Mouse (Mus musculus) gastrocnemius, adult 18-20 months (tissue): ENCODE measurements at regions not wholly inside any gene's neighbourhood (a gene's known extent, or its start where the extent isn't known, plus 50 kb on each side); places are given as distances from the start of the nearest gene placed in this dataset.

Experiments
- DNase-seq: peaks from one replicate; pipeline ENCODE4 v3.0.0; 2021; ENCODE audit warnings: low spot score

DNA sequence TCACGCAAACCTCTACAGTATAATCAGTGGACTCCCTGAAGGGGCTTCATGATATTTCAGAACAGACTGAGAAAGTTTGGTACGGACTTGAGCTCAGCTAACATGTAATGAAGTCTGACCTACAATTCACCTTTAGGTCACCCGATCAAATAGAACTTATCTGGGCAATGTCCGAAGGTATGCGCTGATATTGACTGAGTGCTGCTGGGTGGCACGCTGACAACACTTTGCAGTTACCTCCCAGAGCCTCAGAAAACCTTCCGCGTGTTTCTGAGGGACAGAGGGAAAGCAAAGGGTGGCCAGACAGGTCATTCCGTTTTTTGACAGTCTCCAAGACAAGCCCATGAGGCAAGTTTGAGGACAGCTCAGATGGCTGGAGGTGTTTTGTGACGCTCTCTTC is 115.3 kb upstream of the Nr2f2 start:
- no peak for DNase-seq

DNA sequence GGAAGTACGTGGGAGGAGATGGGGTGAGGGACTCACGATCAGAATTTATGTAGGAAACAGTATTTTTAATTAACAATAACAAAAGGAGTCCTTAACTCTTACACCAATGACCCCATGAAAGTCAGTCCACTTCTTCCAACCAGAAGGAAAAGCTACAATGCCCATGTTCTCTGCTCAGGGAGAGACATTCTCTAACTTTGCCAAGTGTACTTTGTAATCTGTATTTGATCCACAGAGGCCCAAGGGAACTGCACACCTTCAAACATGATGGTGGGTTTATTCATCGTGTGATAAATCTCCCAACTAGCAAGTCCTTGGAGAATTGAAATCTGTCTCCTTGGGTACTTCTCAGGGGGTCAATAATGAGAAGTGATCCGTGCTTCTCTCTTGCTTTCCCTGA is 106.3 kb upstream of the Nr2f2 start:
- no peak for DNase-seq

DNA sequence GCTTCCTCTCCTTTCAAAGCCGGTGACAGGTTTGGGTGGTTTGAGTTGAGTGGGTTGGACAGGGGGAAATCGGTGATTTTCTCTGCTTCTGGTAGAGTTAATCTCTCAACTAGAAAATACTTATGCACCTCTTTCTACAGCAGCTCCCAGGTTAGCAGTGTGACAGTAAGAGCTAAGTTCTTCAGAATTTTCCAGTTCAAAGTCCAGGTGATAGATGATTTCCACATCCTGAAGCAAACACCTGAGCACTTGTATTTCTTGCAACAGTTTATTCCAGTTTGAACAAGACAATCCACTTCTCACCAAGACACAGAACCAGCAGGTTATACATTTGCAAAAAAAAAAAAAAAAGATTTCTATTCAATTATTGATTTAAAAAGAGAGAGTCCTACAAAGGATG is 104.0 kb upstream of the Nr2f2 start:
- DNase-seq = no peak

DNA sequence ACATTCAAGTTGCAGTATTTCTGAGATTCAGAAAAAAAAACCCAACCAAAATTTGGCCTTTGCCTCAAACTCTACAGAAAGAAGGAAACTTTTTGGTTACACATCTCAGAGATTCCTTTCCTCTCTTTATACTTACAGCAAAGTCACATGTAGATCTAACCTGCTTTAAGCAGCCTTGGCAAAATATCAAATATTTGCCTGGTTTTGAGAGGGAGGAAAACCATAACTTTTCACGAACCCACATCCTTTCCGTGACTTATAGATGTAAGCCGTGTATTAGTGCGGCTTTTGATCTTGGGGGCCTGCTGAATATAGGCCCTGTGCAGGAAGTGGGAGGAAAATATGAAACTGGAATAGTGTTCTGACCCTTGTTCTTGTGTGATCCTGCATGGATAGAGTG is 95.6 kb upstream of the Nr2f2 start:
- DNase-seq = no peak

DNA sequence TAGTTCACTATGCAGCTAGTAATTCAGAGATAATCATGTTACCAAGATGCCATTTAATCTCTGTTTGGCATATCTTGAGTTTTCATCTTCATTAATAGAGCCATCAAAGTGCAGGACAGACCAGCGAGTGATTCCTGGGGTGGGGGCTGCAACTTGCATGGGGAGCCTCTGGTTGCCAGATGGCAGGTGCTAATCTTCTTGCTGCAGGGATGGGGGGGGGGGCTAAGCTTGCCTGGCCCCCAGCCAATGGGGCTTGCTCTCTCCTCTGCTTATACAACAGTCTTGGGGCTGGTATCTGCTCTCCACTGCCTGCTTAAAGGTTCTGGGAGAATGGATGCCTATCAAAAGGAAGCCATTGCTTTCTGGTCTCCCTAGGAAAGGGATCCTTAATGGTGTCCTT is 88.0 kb upstream of the Nr2f2 start:
- no peak for DNase-seq

DNA sequence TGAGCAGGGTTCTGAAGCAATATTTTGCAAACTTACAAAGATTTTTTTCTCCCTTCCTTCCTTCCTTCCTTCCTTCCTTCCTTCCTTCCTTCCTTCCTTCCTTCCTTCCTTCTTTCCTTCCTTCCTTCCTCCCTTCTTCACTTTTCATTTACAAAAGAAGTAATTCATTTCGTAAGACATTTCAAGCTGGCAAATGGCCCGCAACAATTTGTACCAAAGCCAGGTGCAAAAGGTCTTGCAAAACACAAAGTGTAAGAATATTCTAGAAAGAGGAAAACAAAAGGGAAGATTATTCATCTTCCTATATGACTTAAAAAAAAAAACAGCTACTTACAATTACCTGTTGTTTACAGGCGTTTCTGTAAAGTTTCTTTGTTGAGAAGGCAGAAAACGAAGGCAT is 86.3 kb upstream of the Nr2f2 start:
- DNase-seq = no peak

DNA sequence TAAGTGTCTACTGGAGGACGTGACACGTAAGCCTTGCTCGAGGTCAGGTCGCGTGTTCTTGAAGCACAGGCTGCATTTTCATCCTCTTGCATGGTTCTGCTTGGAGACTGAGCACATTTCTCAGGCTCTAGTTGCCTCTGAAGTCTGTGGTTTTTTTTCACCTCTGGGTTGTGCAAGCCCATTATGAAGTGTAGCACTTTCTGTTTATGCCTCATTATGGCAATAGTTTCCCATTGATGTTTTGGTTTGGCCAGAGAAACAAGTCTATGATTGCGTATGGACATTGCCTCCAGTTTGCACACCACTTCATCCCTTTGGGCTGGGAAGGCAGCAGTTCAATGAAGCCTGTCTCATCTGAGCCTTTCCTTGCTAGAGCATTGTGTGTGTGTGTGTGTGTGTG is 72.4 kb upstream of the Nr2f2 start:
- no peak for DNase-seq

DNA sequence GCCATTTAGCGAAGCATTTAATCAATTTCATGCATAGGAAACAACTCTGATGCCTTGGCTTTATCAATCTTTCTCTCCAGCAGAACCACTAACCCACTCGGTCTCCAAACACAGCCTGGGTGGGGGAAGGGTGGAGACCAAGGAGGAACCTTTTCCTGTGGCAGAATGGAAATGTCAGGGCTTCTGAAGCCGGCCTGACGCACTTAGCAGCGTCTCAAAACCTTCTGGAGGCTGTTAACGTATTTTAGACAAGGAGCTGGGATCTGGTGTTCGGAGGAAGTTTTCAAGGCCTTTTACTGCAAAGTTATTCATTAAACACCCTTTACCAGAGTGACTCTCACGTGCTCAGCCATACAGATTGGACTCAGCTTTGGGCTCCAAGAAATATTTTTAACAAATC is 67.3 kb upstream of the Nr2f2 start:
- DNase-seq = no peak

DNA sequence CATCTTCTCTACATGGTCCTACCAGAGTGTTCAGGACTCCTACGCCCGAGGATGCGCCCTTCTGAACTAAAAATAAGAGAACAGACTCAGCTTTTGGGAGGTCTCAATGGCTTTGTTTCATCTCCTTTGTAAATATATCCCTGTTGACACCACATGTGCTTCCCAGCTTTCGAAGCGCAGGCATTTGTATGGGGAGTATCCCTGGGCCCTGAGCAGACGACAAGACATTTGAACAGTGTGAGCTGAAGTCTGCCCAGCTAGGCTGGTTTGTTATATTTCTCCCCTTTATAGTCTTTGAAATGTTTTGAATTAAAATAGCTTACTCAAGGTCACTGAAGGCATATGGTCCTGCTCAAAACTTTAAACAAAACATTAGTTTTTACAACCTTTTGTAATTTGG is 66.8 kb upstream of the Nr2f2 start:
- DNase-seq = no peak

DNA sequence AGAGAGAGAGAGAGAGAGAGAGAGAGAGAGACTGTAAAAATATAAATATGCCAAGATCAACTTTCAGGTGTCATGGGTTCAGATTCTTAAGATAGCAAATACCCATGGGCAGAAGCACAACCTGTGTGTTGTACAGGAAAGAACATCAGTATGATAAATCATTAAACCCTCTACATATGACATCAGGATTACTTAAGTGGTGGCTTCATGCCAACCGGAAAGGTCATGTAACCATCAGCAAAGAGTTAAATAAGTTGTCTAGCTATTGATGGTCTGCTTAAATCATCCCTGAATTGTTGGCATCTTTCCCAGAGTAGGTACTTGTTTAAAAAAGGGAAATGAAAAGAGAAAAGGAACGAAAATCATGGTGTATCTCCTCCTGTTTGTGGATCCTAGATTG is 65.2 kb upstream of the Nr2f2 start:
- DNase-seq = no peak

DNA sequence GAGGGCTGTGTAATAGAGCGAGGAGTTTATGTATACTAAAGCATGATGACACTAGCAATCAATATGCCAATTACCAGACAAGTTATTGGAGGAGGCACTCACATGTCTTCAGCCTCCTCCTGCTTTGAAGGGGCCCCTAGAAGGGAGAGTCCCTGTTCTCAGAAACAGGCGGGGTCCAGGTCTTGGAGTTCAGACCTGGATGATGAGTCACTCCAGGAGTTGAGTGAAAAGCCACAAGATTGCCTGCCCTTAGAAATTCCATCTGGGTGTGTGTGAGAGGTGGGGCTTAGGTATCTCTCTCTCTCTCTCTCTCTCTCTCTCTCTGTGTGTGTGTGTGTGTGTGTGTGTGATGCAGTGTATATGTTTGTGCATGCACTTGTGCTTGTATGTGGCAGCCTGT is 62.8 kb upstream of the Nr2f2 start:
- no peak for DNase-seq

DNA sequence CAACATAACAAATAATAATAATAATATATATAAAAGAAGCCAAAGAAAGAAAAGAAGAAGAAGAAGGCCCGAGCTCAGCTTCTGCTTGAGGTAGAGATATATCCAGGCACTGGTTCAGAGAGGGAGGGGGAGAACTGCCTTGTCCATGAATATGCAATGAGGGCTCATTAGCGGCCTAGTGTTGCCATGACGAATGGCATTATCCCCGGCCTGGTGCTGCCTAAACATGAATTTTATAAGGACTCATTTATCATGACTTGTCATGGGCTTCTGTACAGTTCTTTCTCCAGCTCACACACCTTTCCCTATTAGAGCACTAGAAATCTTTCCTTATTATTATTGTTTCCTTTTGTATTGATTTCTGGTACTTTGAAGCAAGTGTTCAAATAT is 57.7 kb upstream of the Nr2f2 start:
- no peak for DNase-seq

DNA sequence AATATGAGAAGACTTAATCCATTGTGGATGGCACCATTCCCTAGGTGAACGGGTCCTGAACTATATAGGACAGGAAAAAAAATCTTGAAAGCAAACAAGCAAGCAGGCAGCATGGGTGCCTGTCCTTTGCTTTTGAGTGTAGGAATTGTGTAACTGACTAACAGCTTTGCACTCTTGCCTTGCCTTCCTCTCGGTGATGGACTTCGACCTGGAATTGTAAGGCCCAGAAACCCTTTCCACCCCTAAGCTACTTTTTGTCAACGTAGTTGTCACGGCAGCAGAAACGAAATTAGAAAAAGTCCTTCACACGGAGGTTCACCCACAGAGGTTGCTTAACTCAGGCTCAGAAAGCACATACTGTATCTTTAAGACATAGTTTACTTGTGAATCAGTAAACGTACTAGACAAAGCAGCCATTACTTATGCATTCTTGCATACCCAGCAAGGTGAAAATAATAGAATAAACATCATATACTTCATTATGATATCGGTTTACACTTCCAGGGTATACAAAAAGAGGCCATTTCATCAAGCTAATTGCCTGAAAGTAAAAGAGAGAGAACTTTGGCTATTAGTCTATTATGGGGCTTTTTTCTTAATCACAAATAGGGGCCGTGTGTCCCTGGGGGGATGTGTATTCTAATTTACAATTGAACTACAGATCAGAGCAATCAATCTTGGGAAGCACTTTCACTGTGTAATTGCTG is 57.1 kb upstream of the Nr2f2 start:
- DNase-seq = no peak

DNA sequence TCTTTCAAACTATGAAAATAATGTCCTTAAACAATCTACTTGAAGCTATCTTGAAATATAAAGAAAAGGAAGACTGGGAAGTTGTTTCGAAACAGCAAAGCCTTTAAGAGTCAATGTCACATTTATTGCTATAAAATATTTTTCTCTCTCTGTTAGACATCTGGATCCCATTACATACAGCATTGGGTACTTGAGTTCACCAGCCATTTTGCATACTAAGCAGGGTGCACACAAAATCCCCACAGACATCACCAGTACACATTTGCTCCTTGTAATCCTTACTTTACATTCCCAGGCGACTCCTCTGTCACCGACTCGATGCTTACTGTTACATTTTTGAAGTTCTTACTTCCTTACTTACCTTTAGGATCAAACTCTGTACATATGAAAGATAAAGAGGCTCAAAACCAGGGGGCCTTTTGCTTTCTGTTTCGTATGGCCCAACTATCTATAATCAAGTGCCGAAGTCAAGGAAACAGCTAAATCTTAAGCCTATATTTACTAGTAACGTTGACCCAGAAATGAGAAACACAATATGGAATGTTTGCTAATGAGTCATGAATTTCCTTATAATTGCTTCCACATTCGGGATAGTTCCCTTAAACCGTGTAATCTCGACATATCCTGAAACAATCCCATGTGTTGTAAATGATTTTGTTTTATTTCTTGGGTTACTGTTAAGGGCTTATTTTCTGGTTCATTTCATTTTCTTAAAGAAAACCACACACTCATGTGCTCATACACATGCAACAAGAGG is 49.8 kb upstream of the Nr2f2 start:
- no peak for DNase-seq
